Mouse (Mus musculus) E14TG2a.4 (cell line): ENCODE data around the gene Ehd2.
A peak's percentile ranks its signal among the peaks of the same experiment; 100 is the strongest.

ENCODE experiments used
- H3K27me3 ChIP-seq: 2 replicates; pipeline ENCODE4 v1.6.1; 2014; ENCODE audit warnings: low read length, control low read depth; ENCODE audit not compliant: insufficient read depth
- H3K36me3 ChIP-seq: 2 replicates; pipeline ENCODE4 v1.6.1; 2014; ENCODE audit warnings: low read length, control low read depth; ENCODE audit not compliant: insufficient read depth
- H3K4me1 ChIP-seq: replicated peaks from 2 replicates; pipeline ENCODE4 v1.6.1; 2014; ENCODE audit warnings: low read depth, low read length, control low read depth
- H3K4me3 ChIP-seq: replicated peaks from 2 replicates; pipeline ENCODE4 v1.5.1; 2014; ENCODE audit warnings: mild to moderate bottlenecking, low read length
- H3K9me3 ChIP-seq: 2 replicates; pipeline ENCODE4 v1.6.1; 2014; ENCODE audit warnings: low read length, control low read depth
- CTCF ChIP-seq: conservative IDR thresholded peaks from 2 replicates; pipeline ENCODE4 v1.5.1; 2014; ENCODE audit warnings: low read length
- NANOG ChIP-seq: IDR thresholded peaks from 2 replicates; pipeline ENCODE4 v1.6.1; 2014; ENCODE audit warnings: borderline replicate concordance, low read length, mixed read lengths
- POU5F1 ChIP-seq: IDR thresholded peaks from 2 replicates; pipeline ENCODE4 v1.6.1; 2014; ENCODE audit warnings: low read length, borderline replicate concordance

Ehd2 gene

DNA sequence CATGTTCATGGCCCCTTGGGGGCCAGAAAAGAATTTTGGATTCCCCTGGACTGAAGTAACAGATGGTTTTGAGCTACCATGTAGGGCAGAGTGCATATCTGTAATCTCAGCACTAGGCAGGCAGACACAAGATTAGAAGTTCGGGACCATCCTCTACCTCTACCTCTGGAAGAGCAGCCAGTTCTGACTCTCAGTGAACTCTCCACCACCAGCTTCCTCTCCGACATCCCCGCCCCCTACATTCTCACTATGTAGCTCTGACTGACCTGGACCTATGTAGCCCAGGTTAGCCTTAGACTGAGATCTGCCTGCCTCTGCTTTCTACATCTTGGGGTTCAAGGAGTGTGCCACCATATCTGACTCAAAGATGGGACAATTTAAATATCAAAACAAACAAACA, 878 bp downstream of the Ehd2 start:
- TF ChIP-seq POU5F1 (no peak), CTCF (no peak), NANOG (no peak)
- H3K4me1 ChIP-seq: peaks cover 51% of the 10 kb centered on the region
- no peaks in the 10 kb centered on the region for H3K36me3 ChIP-seq
- no peaks in the 10 kb centered on the region for H3K9me3 ChIP-seq
- H3K27me3 ChIP-seq: peaks cover 49% of the 10 kb centered on the region
- H3K4me3 ChIP-seq: no peak overlapping the region

DNA sequence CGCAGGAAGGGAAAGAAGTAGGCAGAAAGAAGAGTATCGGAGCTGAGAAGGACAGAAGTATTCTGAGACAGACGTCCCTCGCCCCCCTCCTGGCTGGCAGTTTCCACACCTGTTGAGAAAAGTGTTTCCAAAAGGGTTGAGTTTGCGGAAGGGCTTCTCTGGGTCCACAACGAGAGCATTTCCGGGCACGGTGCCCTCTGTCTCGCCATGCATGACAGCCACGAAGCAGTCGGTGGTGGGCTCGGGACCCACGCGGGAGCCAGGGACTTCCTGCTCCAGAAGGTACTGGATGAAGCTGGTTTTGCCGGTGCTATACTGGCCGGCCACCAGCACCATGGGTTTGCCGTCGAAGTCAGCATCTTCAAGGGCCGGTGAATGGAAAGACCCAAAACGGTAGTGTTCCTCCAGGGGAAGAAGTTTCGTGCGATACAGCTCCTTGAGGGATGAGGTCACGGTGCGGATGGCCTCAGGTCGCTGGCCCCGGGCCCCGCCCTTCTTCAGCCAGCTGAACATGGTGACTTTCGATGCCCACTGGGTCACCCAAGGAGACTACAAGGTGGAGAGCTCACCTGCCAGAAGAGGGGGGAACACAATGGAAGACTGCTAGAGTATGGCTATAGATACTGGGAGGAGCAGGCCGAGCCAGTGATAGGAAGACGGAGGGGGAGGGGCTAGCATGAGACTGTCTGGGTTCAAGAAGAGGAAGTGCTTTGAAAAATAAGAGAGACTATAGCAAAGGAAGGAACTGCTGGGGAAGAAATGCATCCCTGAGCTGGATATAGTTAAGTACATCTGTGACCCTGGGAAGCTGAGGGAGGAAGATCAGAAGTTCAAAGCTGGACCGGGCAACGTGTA, 3.3 kb downstream of the Ehd2 start:
- peaks cover 52% of the 10 kb centered on the region for H3K4me1 ChIP-seq
- no peaks in the 10 kb centered on the region for H3K36me3 ChIP-seq
- peak overlapping the region; percentile 46 for H3K4me3 ChIP-seq
- TF ChIP-seq NANOG (no peak), CTCF (no peak), POU5F1 (no peak)
- peaks cover 66% of the 10 kb centered on the region for H3K27me3 ChIP-seq
- no peaks in the 10 kb centered on the region for H3K9me3 ChIP-seq

DNA sequence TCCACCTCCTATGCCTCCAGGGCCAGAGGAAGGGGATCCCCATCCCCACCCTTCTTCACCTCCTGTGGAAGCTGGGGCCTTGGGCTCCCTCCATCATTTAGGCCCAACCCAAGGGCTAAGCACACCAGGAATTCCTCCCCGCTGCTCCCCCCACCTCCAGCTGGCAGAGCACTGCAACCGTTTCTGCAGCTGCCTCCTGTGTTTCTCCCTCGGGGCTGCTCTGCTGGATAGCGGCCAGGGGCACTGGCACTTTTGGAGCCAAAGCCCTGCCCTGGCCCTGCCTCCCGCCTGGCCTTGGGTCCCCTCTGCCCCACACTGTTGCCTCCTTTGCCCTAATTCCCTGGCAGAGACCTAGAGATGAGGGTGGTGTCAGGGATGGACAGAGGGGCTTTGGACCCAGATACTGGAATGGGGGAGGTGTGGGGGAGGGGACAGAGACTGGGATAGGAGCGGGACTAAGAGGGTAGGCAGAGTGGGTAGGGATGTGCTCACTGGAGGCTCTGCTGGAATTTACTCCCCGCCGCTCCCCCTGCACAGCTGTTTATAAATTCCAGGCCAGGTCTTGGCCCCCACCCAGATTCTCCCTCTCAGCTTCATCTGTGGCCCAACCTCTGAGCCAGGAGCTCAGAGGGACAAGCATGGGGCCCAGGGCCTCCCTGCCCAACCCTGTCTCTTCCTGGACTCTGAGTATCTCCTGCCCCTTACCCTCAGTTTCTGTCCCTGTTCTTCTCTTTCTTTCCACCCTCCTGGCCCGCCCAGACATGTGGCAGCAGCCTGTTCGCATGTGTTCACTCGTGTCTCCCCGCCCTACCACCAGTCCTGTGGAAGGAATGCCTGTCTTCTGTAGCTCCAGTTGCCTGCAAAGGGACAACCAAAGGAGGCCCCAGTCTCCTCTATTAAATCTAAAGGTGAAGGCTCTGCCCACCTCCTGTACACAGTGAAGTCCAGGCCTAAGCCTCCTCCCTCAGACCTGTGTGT, 4.8 kb downstream of the Ehd2 start:
- Histone ChIP-seq H3K4me3 (peak overlapping the region; percentile 65), H3K27me3 (peaks cover 74% of the 10 kb centered on the region), H3K9me3 (peaks cover 6% of the 10 kb centered on the region; the same call in 1 of the 2 replicates), H3K4me1 (peaks cover 50% of the 10 kb centered on the region), H3K36me3 (no peaks in the 10 kb centered on the region)
- TF ChIP-seq POU5F1 (no peak), CTCF (no peak), NANOG (no peak)

- no peak overlapping the region for H3K4me3 ChIP-seq
- no peak for TF ChIP-seq CTCF
- TF ChIP-seq NANOG: no peak
- no peak for TF ChIP-seq POU5F1
- no peaks in the 10 kb centered on the region for H3K36me3 ChIP-seq
- H3K27me3 ChIP-seq: peaks cover 80% of the 10 kb centered on the region
- H3K4me1 ChIP-seq: peaks cover 53% of the 10 kb centered on the region
- H3K9me3 ChIP-seq: peaks cover 11% of the 10 kb centered on the region
Observed at GRCm38 (mm10) chr7:15961798-15962197, 5.6 kb downstream of the Ehd2 start.

DNA sequence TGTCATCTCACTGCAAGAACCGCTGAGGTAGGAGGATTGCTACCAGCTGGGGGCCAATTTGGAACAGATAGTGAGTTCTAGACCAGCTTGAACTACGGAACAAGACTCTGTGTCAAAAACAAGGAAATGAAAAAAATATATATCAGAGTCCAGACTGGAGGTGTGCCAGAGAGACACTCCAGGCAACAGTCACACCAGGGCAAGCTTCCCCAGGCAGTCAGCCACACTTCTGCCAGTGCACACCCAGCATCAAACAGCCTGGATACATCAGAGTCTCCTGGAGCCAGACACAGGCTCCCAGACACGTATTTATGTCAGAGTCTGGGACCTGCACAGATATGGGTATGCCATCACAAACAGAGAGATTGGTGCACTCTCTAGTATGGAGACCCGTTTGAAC, 6.1 kb downstream of the Ehd2 start:
- TF ChIP-seq POU5F1 (no peak), CTCF (no peak), NANOG (no peak)
- peaks cover 80% of the 10 kb centered on the region for H3K27me3 ChIP-seq
- peaks cover 50% of the 10 kb centered on the region for H3K4me1 ChIP-seq
- H3K4me3 ChIP-seq: no peak overlapping the region
- H3K9me3 ChIP-seq: peaks cover 15% of the 10 kb centered on the region
- H3K36me3 ChIP-seq: no peaks in the 10 kb centered on the region

DNA sequence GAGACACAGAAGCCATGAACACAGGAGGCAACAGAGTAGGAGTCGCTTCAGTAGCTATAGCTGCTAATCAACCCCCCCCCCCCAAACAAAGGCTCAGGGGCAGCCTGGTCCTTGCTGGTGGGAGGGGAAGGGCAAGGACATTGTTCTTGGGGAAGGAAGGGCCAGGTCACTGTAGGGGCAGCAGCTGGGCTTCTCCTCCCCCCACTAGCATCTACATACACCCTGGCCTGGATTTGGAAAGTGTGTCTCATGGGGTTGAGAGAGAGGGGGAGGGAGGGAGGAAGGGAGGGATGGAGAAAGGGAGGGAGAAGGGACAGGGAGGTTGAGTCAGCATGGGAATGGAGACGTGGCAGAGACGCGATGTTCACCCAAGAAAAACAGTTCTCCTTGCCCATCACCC, 6.7 kb downstream of the Ehd2 start:
- H3K27me3 ChIP-seq: peaks cover 81% of the 10 kb centered on the region
- peaks cover 15% of the 10 kb centered on the region for H3K9me3 ChIP-seq
- H3K36me3 ChIP-seq: no peaks in the 10 kb centered on the region
- no peak overlapping the region for H3K4me3 ChIP-seq
- no peak for TF ChIP-seq POU5F1
- TF ChIP-seq NANOG: no peak
- no peak for TF ChIP-seq CTCF
- peaks cover 54% of the 10 kb centered on the region for H3K4me1 ChIP-seq

DNA sequence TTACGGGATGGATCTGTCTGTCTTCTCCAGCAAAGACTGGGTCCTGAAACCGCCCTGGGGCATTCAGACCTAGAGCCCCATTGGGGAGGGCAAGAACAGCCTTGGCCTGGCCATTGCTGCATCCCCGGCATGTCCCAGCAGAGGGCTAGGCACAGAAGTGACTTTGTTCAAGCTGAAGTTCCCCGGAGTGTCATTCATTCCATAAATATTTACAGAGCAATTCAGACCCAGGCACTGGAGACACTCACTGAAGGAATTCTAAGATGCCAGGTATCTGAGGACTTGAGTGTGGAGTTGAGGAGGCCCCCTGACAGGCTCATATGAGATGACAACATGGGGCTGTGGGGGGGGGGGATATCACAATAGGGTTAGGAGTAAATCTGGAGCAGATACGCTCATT, 11.2 kb downstream of the Ehd2 start:
- peaks cover 53% of the 10 kb centered on the region for H3K4me1 ChIP-seq
- H3K27me3 ChIP-seq: peaks cover 78% of the 10 kb centered on the region
- peaks cover 15% of the 10 kb centered on the region for H3K9me3 ChIP-seq
- H3K4me3 ChIP-seq: no peak overlapping the region
- no peaks in the 10 kb centered on the region for H3K36me3 ChIP-seq
- TF ChIP-seq POU5F1 (no peak), NANOG (no peak), CTCF (no peak)

DNA sequence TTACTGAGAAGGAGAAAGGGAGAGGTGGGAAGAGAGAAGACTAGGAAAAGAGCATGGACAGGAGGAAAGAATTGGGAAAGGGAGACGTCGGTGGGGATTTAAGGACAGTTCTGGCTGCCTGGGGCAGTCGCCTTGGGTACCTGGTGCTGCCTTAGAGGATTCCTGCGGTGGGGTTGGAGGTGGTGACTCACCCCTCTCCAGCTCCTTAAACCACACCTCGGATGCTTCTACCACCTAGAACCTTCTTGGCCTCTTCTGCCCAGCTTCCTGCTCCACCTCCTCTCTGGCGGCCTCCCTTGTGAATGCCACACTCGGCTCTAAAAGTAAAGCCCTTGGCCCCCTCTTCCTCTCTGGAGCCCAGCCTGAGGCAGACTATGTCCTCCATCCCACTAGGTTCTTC, 11.9 kb downstream of the Ehd2 start:
- Histone ChIP-seq H3K27me3 (peaks cover 78% of the 10 kb centered on the region), H3K4me1 (peaks cover 54% of the 10 kb centered on the region), H3K4me3 (peak overlapping the region; percentile 78), H3K9me3 (peaks cover 15% of the 10 kb centered on the region), H3K36me3 (no peaks in the 10 kb centered on the region)
- TF ChIP-seq CTCF: no peak
- no peak for TF ChIP-seq POU5F1
- no peak for TF ChIP-seq NANOG
